Mouse (Mus musculus): ENCODE measurements at regions not wholly inside any gene's neighbourhood (a gene's known extent, or its start where the extent isn't known, plus 50 kb on each side); places are given as distances from the start of the nearest gene placed in this dataset.
A peak's percentile ranks its signal among the peaks of the same experiment; 100 is the strongest.

DNA sequence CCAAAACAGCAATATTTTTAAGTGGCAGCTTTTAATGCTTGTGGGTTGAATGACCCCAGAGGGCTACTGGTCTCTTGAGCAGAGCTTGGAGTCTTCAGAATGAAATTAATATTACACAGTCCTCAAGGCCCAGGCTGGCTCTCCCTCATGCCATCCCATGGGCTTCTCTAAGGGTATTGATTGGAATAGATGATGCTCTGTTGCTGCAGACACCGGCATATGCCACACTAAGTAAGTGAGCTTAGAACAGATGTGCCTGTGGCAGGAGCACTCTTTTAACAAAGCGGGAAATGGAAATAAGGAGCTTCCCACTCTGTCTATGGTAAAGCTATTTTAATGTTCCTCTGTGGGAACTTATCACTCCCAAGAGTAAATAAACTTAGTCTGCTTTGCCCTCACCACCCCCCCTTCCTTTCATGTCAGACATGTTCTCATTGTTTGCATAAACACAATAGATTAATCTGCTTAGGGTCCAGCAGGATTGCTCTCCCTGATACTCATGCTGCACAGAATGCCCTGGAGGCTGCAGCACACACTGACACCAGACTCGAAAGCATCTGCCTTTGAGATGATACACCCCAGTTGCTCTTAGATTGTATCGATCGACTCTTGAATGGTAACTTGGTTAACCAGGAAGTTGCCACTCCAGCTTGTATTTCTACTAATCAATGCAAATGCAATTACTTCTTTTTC lies 294.5 kb upstream of the Adamts16 start:
- no peak for DNase-seq

DNA sequence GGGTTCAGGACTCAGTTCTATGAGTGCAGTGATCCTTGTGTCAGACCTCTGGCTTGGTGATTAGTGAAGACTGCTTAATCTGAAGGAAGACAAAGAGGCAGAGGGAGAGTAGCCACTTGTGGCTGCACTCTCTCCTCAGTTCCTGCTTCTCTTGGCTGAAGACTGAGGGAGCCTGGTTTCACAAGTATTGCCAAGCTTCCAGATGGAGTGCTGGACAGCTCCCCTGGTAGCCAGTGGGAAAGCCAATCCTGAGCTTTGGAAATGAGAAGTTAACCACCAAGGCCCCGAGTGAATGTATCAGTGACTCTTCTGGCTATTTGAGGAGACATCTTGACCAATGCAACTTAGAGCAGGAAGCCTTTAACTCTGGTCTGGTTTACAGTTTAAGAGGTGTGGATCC lies 279.9 kb upstream of the Adamts16 start:
- peak in 1 of 2 experiments; percentile 20 for DNase-seq

DNA sequence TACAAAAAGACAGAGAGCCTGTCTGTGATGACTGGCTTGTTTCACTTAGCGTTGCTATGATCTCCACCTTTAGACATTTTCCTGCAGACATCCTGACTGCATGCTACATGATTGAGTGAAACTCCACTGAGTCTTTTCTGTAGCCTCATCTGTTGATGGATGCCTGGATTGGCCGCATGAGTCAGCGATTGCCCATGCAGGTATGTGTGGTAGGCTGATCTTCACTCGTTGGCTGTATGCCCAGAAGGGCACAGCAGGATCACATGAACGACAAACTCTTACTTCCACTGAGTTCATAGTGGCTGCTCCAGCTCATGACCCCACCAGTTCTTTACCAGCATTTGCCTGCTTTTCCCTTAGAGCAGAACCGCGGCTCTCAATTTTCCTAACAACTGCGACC lies 266.6 kb upstream of the Adamts16 start:
- peak; percentile 55 to 73 for DNase-seq

DNA sequence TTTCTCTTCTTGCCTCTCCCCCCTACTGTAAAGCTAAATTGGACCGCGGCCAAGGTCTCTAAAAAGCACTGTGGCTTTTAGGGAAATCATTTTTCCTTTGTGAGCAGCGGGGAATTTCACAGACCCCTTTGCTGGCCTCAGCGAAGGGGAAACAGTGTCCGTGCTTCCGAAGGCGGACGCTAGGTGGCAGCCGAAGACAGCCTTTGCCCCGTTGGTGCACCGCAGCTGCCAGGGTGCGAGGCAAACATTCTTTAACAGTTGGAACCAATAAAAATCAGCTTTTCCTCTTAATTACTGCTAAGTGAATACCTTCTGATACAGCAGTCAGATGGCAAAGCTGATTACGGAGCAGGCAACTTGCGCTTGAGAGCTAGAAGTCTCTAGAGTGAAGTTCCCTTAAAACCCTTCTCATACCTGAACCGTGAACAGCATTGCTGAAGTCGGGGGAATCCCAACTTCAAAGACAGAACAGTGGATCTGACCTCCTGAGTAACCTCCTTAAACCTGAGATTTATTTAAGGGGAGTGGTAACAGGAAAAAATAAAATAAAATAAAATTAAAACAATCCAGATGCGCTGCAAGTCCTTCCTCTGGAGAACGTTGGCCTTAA lies 263.7 kb upstream of the Adamts16 start:
- DNase-seq, result peak; percentile 47 to 65

DNA sequence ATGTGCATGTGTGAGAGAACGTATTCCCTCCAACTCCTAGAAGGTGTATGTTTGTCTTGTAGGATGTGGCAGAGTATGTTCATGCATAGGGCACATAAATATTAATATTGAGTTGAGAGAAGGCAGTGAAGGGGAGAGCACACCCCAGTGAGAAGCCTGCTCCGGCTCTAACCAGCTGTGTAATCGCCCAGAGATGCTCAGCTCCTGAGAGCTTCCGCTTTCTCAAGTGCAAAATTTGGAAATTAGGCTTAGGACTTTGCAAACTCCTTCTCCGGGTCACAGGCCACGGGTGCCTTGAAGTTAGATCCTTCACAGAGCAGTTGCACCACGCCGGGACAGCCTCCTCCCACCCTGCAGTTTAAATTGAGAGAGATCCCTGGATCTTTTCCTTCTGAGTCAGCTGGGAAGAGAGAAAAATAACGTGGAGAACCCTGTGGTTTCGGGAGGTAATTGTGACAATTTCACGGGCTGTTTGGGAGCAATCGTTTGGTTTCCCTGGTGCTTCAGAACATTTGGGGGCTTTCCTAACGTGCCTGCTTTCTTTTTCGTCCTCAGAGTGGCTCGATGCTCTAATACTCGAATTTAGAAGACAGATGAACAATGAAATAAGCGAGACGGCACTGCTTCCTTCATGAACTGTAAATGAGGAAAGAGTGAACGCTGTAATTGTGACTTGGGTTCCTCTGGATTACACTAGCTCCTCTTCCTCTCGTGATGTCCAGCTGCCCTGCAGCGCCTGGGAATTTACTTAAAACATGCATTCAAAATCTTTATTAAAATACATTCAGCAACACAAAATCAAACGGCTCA lies 263.0 kb upstream of the Adamts16 start:
- DNase-seq, result no peak

DNA sequence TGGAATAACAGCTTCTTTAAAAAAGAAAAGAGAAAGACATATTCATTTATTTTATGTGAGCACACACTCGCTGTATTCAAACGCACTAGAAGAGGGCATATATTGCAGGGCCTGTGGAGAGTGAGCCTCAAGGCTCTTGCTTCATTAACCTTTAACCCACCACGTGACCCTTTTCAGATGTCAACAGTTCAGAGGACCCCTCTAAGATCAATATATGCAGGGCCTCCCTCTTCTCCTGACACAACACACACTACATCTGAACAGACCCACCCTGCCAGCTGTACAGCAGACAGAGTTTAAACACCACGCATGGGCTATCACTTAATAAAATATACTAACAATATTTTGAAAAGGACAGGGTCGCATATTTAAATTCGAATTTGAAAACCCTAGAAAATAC lies 242.7 kb upstream of the Adamts16 start:
- DNase-seq, result no peak

DNA sequence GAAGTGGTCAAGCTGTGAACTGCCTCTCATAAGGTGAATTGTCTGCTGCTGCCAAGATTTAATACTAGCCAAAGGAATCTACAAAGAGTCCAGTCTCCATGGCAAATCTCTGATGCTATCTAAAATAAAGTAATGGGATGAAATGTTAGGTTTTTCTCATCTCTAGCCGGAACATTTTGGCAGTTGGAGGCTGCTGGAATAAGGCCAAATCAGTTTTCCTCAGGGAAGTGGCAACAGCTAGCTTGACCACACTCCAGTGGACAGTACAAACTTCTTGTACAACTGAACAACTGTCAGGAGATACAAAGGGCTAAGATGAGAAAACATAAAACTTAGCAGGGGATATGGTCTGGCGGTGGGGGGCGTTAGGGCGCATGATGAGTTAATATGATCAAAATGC lies 234.3 kb upstream of the Adamts16 start:
- DNase-seq, result no peak

DNA sequence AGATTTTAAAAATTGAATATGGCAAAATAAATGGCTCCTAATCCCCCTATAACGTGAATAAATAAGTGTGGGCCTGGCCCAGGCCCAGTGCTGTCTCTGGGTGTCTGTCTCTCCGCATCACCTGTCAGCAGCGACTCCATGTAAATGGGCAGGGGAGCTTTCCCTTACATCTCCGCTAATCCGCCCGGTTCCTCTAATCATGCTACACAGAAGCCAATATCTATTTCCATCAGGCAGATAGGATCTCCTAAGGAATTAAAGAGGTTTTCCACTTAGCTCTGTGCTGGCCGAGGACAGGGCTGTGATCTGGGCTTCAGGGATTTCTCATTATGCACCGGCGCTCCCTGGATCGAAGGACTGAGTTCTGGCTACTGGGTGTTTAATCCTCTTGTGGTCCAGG lies 232.4 kb upstream of the Adamts16 start:
- no peak for DNase-seq

DNA sequence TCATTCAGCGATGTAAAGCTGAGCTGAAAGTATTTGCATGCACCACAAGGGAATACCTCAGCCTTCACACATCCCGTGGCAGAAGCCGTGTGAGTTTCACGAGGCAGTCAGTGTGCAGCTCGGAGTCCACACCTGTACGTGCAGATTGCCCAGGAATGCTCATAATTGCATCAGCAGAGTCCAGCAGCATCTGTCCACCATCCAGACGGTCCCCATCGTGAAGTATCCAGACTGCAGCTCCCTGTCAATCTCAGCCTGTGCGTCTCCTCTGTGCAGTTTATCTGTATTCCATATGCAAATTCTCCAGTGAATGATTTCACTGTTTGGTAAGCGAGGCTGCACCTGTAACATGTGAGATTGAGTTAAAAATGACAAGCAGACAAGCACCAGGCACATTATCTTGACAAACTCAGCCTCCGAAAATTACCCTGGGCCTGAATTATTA lies 227.2 kb upstream of the Adamts16 start:
- no peak for DNase-seq

DNA sequence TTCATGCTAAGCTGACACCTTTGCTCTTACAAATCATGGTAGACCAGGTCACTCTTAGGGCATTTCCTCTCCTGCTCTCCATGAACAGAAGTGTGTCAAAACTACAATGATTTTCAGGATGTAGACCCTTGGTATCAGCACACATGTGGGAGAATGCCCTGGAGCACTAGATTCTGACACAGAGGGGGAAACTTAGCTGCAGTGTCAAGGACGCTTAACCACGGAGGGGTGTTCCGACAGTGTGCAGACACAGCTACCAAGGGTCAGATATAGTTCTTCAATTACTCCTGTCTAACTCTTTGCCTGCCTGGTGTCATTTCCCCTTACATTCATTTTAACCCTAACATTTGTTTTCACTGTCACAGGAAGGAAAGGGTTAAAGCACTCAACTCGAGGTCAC lies 226.4 kb upstream of the Adamts16 start:
- no peak for DNase-seq

DNA sequence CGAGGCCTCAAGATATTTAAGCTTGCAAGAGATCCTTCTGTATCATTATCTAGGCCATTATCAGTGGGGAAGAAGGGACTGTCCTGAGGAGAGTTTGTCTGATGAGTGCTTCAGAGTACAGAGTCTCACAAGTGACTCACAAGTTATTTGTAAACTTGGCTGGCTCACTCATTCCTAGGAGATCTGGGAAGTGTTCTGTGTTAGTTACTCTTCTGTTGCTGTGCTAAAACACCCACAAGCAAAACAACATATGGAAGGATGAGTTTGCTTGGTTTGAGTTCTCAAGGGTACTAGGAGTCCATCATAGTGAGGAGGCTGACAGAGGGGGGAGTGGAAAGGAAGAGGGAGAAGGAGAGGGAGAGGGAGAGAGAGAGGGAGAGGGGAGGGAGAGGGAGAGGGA lies 224.0 kb upstream of the Adamts16 start:
- DNase-seq, result no peak

DNA sequence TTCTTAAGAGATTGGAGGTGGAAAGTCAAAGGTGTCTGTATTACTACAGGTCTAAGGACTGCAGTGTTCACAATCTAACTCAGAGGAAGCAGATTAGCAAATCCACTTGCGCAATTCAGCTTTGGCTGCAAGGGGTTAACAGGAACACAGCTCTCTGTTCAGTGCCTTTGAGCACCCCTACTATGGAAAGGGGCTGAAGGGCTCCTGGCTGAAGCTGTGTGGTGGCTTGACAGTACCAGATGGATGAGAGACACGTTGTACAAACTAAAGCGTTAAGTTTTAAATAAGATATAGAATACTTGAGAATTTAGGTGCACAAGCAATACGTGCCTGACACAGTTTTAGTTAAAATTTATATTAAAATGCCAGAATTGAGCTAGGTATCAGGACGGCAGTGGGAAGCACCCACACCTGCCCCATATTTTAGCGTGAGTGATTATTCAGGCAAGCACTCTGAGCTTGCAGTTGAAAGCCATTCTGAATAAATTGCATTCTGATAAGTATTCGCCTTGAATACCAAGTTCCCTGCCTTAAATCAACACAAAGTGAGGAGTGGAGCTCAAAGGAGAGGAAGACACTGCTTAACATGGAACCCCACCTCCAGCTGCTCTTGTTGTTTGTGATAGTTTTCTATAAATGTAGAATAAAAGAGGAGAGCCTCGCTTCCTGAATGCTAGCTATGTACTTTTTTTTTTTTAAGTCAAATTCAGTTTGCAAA lies 223.1 kb upstream of the Adamts16 start:
- DNase-seq, result no peak

DNA sequence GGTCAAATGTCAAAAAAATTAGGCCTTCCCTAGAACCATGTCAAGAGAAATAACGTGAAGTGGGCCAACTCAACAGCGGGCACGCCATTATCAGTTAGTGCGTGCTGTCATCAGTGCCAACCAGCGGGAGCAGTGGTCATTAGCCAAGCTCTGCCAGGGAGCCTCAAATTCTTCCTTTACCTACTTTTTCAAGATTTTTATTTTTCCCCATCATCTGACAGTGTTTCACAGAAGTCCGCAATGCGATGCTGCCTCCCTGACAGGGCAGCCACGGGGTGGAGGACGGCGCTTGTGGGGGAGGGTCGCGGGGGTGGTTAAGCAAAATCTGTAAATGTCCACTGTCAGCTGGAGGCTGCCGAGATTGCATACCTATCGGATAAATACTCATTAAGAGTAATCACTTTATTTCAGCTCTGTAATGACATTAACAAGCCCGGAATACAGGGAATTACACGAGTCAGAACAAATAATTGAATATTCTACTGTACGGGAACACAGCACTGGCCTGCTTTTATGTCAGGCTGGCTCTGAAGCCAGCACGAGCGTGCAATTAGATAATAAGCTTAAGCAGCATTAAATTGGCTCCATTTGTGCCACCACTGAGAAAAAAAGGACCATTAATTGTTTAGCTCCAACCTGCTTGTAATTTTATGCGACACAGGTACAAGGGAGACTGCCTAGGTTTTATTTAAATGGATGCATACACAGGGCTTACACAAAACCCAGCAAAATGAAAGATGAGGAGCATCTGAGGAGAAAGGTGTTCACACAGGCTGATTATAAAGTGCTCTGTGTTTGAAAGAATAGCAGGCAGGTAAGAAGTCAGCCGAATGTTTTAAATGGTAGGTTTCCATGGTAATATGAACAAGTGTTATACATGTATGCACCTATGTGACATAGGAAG lies 212.0 kb upstream of the Adamts16 start:
- DNase-seq, result no peak

DNA sequence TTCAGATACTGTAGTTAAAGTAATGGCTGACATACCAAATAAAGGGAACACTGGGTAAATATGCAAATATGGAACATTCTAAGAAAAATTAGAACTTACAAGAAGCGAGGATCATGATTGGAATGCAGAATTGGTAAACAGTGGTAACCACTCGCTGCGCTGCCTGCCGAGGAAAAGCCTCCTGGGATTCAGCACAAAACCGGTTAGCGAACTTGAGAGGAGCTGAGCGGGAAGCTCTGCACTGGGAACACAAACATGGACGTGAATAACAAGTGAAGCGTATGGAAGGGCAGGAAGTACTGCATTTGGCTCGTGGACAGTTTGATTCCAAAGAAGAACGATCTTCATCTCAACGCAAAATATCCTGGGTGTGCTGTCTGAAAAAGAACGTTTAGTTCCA lies 209.0 kb upstream of the Adamts16 start:
- DNase-seq, result no peak

DNA sequence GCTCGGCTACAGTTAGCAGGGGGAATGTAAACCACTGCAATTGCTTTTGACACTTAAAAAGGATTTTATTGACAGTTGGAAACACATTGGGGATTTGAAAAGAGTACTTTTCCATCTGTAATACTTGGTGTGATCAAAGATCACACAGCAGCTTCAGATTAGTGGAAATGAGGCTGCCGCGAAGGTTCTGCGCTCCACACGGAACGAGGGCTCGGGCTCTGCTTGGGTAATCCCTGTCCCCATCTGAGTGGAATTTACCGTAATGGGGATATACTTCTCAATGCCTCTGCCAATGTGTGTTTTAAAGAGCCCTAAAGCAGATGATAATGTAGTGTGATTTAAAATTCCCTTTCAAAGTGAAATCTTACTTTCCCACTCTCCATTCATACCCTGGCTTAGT lies 194.4 kb upstream of the Adamts16 start:
- no peak for DNase-seq

DNA sequence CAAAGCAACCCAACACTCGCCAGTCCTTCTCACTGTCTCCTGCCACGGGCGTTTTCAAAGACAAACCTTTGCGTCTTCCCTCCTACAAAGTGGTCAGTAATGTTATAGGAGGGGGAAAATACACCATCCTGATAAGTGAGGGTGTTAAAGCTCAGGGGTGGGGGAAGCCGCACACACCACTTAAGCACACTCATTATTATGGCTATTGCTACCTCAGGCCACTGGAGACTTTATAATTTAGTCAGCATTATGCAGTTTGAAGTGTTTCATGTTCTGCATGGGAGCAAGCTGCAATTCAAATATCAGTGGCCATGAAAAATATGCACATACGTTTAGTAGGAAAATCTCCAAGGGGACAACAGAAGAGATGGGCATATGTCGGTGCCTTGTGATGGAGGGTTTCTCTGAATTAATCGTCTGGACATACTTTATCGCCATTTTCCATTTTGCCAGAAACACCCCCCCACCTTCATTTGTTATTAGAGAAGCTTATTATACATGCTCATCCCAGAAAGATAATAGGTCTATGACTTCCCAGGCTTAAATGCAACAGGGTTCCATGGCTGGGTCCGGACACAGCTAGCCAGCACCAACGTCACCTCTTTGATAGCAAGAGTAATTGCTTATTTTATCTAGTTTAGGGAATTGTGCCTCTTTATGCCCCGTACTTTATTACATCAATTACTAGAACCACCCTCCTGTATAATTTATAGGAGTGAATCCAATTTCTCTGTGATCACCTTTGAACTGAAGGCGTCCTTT lies 193.5 kb upstream of the Adamts16 start:
- DNase-seq, result no peak

DNA sequence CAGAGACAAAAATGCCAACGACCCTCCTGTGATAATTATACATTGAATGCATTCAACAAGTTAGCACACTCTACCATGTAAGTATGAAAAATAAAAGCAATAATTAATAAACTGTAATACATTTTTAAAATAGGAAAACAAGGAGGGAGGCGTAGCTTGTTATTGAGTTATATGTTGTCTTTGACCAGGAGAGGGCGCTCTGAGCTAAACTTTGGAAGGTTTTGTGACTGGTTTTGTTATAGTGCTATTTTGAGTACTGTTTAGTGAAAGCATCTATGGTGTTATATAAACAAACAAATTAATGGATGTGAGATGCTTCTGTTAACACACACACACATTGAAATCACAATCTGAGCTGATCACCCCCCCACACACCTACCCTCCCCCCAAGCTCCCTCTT lies 166.6 kb upstream of the Adamts16 start:
- DNase-seq, result peak in 1 of 2 experiments; percentile 57

DNA sequence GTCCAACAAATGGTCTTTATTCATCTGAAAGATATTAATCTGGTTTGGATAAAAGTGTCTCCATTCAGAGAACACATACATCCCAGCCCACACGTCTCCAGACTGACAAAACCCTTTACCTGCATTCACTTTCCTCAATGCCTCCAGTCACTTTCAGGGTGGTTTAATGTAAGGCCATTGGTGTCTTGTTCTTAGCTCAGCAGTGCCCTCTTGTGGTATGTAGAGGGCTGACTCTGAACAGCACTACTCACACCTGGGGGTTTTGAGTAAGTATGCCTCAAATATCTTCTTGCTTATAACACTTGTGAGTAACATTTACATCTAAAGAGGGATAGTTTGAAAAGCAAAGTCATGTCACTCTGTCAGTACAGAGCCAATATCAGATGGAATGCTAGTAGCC lies 164.5 kb upstream of the Adamts16 start:
- DNase-seq, result peak; percentile 48 to 69

DNA sequence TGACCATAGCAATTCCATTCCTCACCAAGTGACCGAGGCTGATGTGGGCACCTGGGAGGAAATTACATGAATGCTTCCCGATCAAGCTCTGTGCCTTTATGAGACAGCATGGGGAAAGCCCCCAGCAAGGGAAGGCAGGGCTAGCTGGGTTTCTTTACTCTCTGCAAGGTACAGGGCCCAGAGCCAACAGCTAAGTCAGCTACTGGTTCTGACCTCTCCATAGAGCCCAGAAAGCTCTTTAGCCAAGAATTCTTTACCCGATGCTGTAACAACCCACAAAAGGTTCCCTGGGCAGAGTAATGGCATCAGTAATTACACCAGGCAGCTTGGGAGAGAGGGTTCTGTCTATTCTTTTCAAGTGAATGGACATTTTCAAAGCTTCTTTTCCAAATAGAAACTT lies 161.9 kb upstream of the Adamts16 start:
- no peak for DNase-seq

DNA sequence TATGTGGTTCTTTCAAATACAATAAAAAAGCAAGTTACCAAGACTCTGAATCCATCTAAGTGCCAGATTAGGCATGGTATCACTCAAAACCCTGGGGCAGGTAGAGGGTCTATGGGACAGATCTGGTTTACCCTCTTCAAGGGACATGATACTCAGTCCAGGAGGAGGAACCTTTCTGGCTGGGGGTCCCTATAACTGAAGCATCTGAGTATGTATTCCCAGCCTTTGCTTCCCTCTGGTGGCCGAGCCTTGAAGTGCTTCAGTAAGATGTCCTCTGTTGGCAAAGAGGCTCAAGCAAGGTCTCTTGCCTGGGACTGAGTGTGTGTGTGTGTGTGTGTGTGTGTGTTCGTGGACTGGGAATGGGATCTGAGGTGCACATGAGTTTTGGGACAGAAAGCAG lies 159.7 kb upstream of the Adamts16 start:
- DNase-seq, result peak; percentile 55 to 81

DNA sequence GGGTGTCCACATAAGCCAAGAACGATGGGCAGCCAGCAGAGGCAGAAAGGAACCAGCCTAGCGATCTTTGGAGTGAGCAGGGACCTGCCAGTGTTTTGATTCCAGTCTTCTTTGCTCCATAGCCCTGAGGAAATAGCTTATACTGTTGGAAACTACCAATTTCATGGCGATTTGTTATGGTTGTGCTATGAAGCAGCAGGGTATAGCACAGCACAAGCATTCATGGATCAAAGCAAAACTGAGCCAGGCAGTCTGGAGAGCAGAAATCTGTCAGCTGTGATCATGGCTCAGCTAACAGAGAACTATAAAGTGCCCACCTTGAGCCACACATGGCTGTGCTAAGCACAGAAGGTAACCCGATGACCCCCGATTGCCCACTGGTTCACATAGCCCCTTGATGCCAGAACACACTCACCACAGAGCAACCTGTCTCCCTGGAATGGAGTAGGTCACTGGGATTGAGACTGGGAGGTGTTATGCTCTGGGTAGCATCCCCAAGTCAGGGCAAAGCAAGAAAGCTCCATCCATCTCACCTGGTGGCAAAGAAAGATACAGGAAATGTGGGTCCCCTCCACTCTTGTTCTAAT lies 158.9 kb upstream of the Adamts16 start:
- no peak for DNase-seq

All from kidney, postnatal 25 days (tissue).